Mouse (Mus musculus) heart, embryonic 11.5 days (tissue): Measurements from ENCODE around the gene Fuca1. TPM values are rescaled to one million over a fixed set of nuclear protein-coding genes. Genes with fewer than 3 reads are reported as not detected.

Experiments
- ATAC-seq: fragments of 200-750 bp; cut with Nextera tagmentation; replicated peaks from 2 replicates; pipeline ENCODE4 v1.8.0; 2017; ENCODE audit warnings: moderate library complexity; ENCODE audit not compliant: insufficient number of reproducible peaks, low FRiP score, low TSS enrichment
- H3K27ac ChIP-seq: fragments of 300-500 bp; sonication (generic); 2 replicates; pipeline ENCODE4 v1.5.1; 2014; ENCODE audit warnings: mild to moderate bottlenecking, low read depth, low read length
- H3K27me3 ChIP-seq: fragments of 300-500 bp; sonication (generic); 2 replicates; pipeline ENCODE4 v1.6.1; 2014; ENCODE audit warnings: mild to moderate bottlenecking, low read length, mixed read lengths; ENCODE audit not compliant: control insufficient read depth, insufficient read depth
- H3K36me3 ChIP-seq: fragments of 300-500 bp; sonication (generic); 2 replicates; pipeline ENCODE4 v1.6.1; 2014; ENCODE audit warnings: mild to moderate bottlenecking, low read length, moderate library complexity, mixed read lengths; ENCODE audit not compliant: control insufficient read depth, insufficient read depth
- H3K4me1 ChIP-seq: fragments of 300-500 bp; sonication (generic); 2 replicates; pipeline ENCODE4 v1.6.1; 2014; ENCODE audit warnings: low read length; ENCODE audit not compliant: control insufficient read depth, insufficient read depth
- H3K4me2 ChIP-seq: fragments of 300-500 bp; sonication (generic); 2 replicates; pipeline ENCODE4 v1.6.1; 2014; ENCODE audit warnings: mild to moderate bottlenecking, moderate library complexity
- H3K4me3 ChIP-seq: fragments of 300-500 bp; sonication (generic); 2 replicates; pipeline ENCODE4 v1.5.1; 2014; ENCODE audit warnings: low read depth, low read length
- H3K9ac ChIP-seq: fragments of 300-500 bp; sonication (generic); 2 replicates; pipeline ENCODE4 v1.6.1; 2014; ENCODE audit warnings: mild to moderate bottlenecking, low read depth, low read length, moderate library complexity
- H3K9me3 ChIP-seq: fragments of 300-500 bp; sonication (generic); replicated peaks from 2 replicates; pipeline ENCODE4 v1.6.1; 2016; ENCODE audit warnings: low read length; ENCODE audit not compliant: control insufficient read depth
- WGBS: fragments of 180-500 bp; shearing (Covaris S2); extraction: QIAGEN DNeasy Blood & Tissue Kit; methylation state at CpG from one replicate; pipeline ENCODE4 v1.1.7; 2014; ENCODE audit not compliant: insufficient replicate concordance; 5-methylcytosine and 5-hydroxymethylcytosine counted together
- polyA plus RNA-seq: library from polyadenylated mRNA; unstranded; fragments of >200 nt; fragmentation: Nextera tagmentation; extraction: Ambion mirVana; gene quantifications from 2 replicates; pipeline ENCODE4 v1.2.1, GENCODE M21; 2014

The Fuca1 gene
- polyA plus RNA-seq, 1 experiment from 2014 or later = 42.4 TPM

GRCm38 (mm10) chr4:135896157-135896556 lies 24.4 kb upstream of the Fuca1 start:
- H3K36me3 ChIP-seq = no peaks in the 10 kb centered on the region
- no peak for ATAC-seq
- H3K4me1 ChIP-seq = peaks cover 12% of the 10 kb centered on the region
- H3K9me3 ChIP-seq = no peaks in the 10 kb centered on the region
- H3K4me3 ChIP-seq = no peak overlapping the region
- WGBS = 69% methylated on average over 6 of the region's 6 CpGs
- no peaks in the 10 kb centered on the region for H3K27me3 ChIP-seq
- H3K4me2 ChIP-seq = no peak overlapping the region
- no peak overlapping the region for H3K9ac ChIP-seq
- H3K27ac ChIP-seq = no peak overlapping the region

GRCm38 (mm10) chr4:135898380-135899049 lies 22.0 kb upstream of the Fuca1 start:
- H3K27ac ChIP-seq = peak overlapping the region; percentile 47
- no peaks in the 10 kb centered on the region for H3K36me3 ChIP-seq
- WGBS = 31% methylated on average over 9 of the region's 9 CpGs
- peak overlapping the region; percentile 25 for H3K4me2 ChIP-seq
- H3K4me3 ChIP-seq = no peak overlapping the region
- peak; percentile 75 for ATAC-seq
- H3K9me3 ChIP-seq = no peaks in the 10 kb centered on the region
- H3K27me3 ChIP-seq = no peaks in the 10 kb centered on the region
- peaks cover 12% of the 10 kb centered on the region for H3K4me1 ChIP-seq
- peak overlapping the region; percentile 56; the same call in 1 of the 2 replicates for H3K9ac ChIP-seq

GRCm38 (mm10) chr4:135899050-135899448 lies 21.5 kb upstream of the Fuca1 start:
- Histone ChIP-seq H3K4me3 (no peak overlapping the region), H3K4me1 (peaks cover 12% of the 10 kb centered on the region), H3K27ac (no peak overlapping the region), H3K9ac (no peak overlapping the region), H3K27me3 (no peaks in the 10 kb centered on the region), H3K36me3 (no peaks in the 10 kb centered on the region), H3K4me2 (no peak overlapping the region), H3K9me3 (no peaks in the 10 kb centered on the region)
- 89% methylated on average over 7 of the region's 7 CpGs for WGBS
- ATAC-seq = no peak

DNA sequence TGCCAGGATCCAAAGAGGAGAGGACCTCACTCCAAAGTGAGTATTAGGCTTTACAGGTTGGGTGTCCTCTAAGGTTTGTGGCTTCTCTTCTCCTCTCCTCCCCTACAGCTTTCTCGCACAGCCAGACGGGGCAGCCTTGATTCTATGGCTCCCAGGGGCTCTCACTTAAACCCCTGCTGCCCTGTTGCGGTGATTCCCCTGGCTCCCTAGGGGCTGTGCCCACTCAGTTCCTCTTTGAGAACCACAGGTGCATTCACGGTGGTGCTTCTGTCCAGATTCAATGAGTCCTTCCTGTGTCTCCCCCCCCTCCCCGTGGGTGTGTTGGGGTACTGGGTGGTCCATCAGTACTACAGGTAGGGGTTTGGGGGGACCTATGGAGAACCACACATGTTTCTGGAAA lies 20.5 kb upstream of the Fuca1 start:
- H3K4me2 ChIP-seq = no peak overlapping the region
- no peak for ATAC-seq
- no peaks in the 10 kb centered on the region for H3K36me3 ChIP-seq
- no peak overlapping the region for H3K27ac ChIP-seq
- H3K9me3 ChIP-seq = no peaks in the 10 kb centered on the region
- H3K27me3 ChIP-seq = 0 out of 2 replicates have a peak, but pooled peaks cover 1% of the 10 kb centered on the region
- 74% methylated on average over 5 of the region's 5 CpGs for WGBS
- peaks cover 9% of the 10 kb centered on the region for H3K4me1 ChIP-seq
- H3K4me3 ChIP-seq = no peak overlapping the region
- H3K9ac ChIP-seq = no peak overlapping the region

DNA sequence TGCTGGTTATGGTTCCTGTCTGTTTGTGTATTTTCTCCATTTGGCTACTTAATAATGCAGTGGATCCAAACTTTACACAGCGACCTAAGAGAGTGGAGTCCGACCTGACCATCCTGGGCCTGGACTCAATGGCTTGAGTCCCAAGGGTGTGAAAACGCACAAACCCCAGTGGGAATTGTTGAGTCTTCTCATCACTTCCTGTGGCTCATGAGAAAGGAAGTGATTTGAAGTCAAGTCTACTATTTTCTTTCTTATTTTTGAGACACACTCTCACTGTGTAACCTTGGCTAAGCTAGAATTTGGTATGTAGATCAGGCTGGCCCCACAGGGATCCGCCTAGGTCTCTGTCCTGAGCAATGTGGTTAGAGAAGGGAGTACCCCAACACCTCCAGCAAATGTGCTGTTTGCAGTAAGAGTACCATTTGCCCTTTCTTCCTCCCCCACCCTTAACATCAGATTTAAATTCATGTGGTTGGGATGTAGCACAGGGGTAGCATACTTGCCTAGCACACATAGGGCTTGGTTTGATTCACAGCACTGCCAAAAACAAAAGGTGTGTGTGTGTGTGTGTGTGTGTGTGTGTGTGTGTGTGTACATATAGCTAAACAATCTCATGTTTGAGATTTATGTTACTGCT lies 17.8 kb upstream of the Fuca1 start:
- H3K4me2 ChIP-seq = no peak overlapping the region
- no peak overlapping the region for H3K4me3 ChIP-seq
- H3K9ac ChIP-seq = no peak overlapping the region
- 81% methylated on average over 4 of the region's 4 CpGs for WGBS
- H3K36me3 ChIP-seq = no peaks in the 10 kb centered on the region
- no peak for ATAC-seq
- peaks cover 7% of the 10 kb centered on the region; the same call in 1 of the 2 replicates for H3K27me3 ChIP-seq
- no peaks in the 10 kb centered on the region for H3K9me3 ChIP-seq
- no peak overlapping the region for H3K27ac ChIP-seq
- H3K4me1 ChIP-seq = peaks cover 6% of the 10 kb centered on the region; the same call in 1 of the 2 replicates

DNA sequence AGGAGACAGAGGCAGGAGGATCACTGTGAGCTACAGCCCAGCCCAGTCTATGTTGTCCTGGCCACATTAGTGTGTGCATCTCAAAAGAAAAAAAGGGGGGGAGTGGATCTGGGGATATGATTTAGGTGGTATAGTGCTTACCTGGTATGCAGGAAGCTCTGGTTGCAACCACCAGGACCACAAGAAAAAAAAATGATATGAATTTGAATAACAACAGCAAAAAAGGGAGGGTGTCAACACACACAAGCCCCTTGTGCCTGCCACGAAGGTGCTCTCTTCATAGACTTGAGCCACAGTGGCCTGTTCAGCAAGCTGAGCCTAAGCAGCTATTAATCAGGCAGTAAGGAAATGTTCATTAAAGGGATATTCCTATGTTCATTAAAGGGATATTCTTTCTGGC lies 15.7 kb upstream of the Fuca1 start:
- ATAC-seq = no peak
- H3K27ac ChIP-seq = no peak overlapping the region
- no peak overlapping the region for H3K4me2 ChIP-seq
- 73% methylated on average over 1 of the region's 1 CpGs for WGBS
- H3K9me3 ChIP-seq = no peaks in the 10 kb centered on the region
- no peak overlapping the region for H3K9ac ChIP-seq
- H3K36me3 ChIP-seq = no peaks in the 10 kb centered on the region
- H3K27me3 ChIP-seq = peaks cover 7% of the 10 kb centered on the region; the same call in 1 of the 2 replicates
- no peak overlapping the region for H3K4me3 ChIP-seq
- H3K4me1 ChIP-seq = peaks cover 6% of the 10 kb centered on the region; the same call in 1 of the 2 replicates

GRCm38 (mm10) chr4:135906633-135907032 lies 13.9 kb upstream of the Fuca1 start:
- Histone ChIP-seq H3K27me3 (peaks cover 7% of the 10 kb centered on the region; the same call in 1 of the 2 replicates), H3K4me2 (no peak overlapping the region), H3K9me3 (no peaks in the 10 kb centered on the region), H3K27ac (no peak overlapping the region), H3K9ac (no peak overlapping the region), H3K4me3 (no peak overlapping the region), H3K36me3 (no peaks in the 10 kb centered on the region), H3K4me1 (peaks cover 6% of the 10 kb centered on the region; the same call in 1 of the 2 replicates)
- 83% methylated on average over 3 of the region's 3 CpGs for WGBS
- no peak for ATAC-seq

DNA sequence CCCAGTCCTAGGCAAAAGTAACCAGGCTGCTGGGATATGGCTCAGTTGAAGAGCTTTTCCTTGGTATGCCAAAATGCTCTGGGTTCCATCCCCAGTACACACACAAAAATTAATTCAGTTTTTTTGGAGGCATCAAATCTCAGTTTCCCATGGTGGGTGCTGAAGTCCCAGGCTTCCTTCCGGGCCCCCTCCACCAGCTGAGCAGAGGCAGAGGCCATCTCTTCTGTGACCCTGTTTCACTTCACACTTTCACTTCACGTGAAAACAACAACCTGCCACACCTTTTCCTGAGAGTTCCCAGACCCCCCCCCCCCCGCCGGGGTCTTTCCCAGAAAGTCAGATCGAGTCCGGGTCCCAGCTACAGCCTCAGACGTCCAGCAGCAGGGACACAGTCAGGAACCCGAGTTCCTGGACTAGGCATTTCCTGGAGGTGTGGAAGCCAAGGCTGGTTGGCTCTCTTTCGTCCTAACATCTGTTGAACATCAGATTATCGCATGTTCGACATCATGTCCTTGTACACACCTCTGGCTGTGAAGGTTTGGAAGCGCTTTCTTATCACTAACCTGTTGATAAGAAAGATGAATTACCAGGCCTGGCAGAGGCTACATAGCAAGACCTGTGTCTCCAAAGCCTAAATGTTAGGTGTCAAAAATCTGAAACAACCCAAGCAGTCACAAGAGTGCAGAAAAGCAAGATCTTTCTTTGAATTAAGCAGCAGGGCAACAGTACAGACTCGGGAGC lies 11.0 kb upstream of the Fuca1 start:
- peak overlapping the region; percentile 17; the same call in 1 of the 2 replicates for H3K4me2 ChIP-seq
- 0 out of 2 replicates have a peak overlapping the region, but pooled peaks have one; percentile 22 for H3K9ac ChIP-seq
- H3K9me3 ChIP-seq = no peaks in the 10 kb centered on the region
- H3K4me1 ChIP-seq = peaks cover 6% of the 10 kb centered on the region; the same call in 1 of the 2 replicates
- H3K36me3 ChIP-seq = no peaks in the 10 kb centered on the region
- WGBS = 17% methylated on average over 13 of the region's 13 CpGs
- H3K27me3 ChIP-seq = peaks cover 7% of the 10 kb centered on the region; the same call in 1 of the 2 replicates
- no peak overlapping the region for H3K4me3 ChIP-seq
- no peak overlapping the region for H3K27ac ChIP-seq
- no peak for ATAC-seq
